Mouse (Mus musculus) spleen, adult 18-20 months (tissue): Measurements from ENCODE around the gene Krt26.

Source experiments
- DNase-seq, 2 experiments: peaks; one replicate each; pipeline ENCODE4 v3.0.0; 2022; ENCODE audit warnings: mixed read lengths in 2 of 2

Krt26 gene

DNA sequence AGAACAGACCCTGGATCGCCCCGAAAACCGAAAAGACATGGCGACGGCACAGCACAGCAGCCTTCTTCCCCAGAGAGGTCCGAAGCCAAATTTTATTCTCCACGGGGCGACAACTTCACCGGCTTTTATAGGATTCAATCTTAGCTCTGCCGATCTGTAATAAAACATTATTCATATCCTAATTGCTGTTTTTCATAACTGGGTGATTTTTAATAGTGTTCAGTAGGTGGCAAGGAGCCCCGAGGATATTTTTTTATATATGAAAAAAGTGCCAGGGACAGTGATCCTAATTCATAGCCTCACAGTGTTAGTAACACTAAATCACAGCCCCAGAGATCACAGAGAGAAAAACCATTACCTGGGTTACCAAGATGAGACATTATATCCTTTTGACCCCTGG lies at the start of gene Krt26:
Gene Krt26 (minus strand): TSS at position 101 of the 400 bp plus-strand sequence.
- DNase-seq: no peak

GRCm38 (mm10) chr11:99385813-99386721 lies 48.3 kb upstream of the Krt26 start:
- peak; percentile 76 for DNase-seq

DNA sequence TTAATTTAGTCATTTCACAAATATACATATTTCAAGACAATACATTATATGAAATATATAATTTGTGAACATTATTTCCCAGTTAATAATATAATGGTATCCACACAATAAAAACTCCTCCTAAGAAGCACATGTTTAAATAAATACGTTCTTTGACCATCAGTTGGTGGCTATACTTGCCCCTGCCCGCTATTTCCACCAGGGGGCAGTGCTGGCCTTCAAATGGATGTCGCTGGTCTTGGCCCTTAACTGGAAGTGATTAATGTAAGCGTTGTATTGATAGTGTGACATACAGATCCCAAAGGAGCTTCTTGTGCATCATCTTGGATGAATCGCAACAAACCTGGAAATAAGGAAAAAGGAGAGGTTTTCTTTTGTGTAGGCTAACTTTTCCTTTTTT lies 41.8 kb upstream of the Krt26 start:
- DNase-seq: peak; percentile 37 to 70

DNA sequence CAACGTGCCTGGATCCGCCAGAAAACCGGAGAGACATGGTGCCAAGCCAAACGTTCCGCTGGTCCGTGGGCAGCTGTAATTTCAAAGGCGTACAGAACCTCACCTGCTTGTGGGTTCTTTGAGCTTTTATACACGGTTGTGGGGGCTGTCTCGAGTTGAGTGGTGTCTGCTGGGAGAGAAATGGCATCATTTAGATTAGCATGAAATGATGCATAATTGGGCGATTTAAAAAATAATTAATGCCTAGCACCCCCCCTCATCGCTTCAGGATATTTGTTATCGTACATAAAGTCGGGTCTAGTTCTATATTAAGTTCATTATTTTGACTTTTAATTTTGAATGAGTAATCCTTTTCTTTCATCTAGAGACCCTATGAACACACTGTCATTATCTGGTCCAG lies 37.0 kb upstream of the Krt26 start, which contains the start of gene Krt28:
Gene Krt28 (minus strand): TSS at position 101 of the 400 bp plus-strand sequence.
- no peak for DNase-seq

DNA sequence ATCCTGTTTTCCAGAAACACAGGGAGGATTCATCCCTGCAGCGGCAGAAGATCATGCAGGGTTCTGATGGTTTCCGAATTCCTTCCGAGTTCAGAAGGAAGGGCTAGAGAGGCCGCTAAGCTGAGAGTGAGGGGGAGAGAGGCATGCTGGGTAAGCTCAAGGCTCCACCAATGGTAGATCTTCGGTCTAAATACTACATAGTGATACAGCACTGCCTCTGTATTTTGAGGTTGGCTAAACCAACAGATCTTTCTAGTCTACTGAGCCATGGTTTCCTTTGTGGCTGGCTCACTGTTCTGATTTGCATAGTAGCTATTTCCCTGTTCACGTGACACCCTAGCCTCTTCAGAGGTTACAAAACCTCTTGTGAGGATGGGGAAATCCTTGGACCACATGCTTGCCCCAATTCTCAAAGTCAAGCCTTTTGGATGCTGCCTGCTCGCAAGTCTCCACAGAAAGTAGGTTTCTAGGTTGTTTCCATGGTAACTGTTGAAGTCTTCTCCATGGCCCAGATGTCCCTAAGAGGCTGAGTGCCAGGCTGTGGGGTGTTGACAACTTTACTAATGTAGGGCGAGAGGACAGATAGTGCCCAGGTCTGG lies 32.2 kb upstream of the Krt26 start:
- no peak for DNase-seq

DNA sequence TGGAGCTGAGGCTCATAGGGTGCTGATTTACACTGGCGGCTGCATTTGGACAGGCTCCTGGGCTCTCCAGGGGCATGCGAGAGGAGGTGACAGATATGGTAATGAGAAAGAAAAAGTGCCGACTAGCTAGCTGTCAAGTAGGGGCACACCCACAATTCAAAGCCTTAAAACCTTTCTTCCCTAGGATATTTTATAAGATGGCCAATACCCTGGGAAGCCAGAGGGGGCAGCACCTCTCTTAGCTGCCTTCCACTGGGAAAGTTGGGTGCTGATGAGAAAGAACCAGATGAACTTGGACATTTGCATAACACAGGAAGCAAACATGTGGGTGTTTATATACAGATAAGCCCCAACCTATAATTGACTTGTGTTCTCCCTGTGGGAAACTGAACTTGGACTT lies 31.5 kb upstream of the Krt26 start:
- no peak for DNase-seq

- DNase-seq: no peak
These were observed 29.0 kb upstream of the Krt26 start for GRCm38 (mm10) chr11:99366791-99367190.

DNA sequence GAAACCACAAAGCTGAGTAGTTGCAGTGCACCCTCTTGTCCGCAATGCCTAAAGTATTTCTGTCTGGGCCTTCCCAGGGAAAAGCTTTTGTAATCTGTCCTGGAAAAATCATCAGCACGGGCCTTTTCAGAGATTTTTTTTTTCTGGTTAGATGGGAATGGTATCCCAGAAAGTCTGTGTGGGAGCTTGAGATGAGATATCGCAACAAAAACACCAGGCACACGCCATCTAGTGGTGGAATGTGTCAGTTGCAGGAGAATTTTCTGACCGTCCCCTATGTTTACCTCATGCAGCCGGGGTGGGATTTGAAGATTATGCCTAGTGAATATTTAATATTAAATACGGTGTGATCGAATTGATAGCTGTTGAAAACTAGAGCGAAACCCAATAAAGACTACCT lies 26.6 kb upstream of the Krt26 start:
- no peak for DNase-seq

- DNase-seq: no peak
These were observed 23.7 kb upstream of the Krt26 start for GRCm38 (mm10) chr11:99361423-99361822.

DNA sequence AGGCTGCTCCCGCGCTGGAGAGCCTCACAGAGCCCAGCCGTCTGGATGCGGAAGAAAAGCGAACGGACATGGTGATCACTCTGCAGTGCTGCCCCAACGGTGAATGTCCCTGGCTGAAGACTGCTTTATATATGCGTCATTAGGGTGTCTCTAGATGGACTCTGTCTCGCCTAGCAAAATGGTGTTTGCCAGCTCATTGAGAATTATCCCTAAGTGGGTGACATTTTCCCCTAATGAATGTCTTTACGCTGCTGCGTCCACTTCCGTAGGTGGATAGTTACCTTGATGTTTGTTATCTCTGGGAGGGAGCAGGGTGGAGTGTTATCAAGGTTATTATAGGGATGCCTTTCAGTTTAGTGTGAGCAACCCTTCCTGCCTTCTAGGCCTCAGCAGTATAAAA lies 13.2 kb upstream of the Krt26 start, which contains the start of gene Krt27:
Gene Krt27 (minus strand): TSS at position 101 of the 400 bp plus-strand sequence.
- no peak for DNase-seq

DNA sequence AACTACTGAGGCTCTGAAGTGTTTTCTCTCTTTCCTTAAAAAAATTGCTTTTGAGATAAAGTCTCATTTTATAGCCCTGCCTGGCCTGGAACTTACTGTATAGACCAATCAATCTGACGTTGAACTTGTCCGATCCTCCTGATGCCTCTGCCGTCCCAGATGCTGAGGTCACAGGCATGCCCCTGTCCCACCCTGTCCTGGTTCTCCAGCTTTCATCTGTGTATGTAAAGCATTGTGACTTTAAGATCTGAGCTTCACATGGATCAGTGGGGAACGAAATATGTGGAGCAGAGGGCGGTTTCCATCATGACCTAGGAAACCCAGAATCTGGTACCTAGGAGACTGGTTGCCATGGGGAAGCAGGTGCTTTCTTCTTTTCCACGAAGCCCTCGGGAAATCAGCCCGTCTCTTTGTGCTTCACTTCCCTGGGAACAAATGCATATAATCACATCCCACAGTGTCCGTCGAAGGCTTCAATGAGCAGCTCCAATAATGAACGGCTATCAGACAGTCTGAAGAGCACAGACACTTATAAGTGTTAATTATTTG lies 1.6 kb upstream of the Krt26 start:
- DNase-seq: no peak

GRCm38 (mm10) chr11:99333426-99333825 lies 4.3 kb downstream of the Krt26 start:
- no peak for DNase-seq

DNA sequence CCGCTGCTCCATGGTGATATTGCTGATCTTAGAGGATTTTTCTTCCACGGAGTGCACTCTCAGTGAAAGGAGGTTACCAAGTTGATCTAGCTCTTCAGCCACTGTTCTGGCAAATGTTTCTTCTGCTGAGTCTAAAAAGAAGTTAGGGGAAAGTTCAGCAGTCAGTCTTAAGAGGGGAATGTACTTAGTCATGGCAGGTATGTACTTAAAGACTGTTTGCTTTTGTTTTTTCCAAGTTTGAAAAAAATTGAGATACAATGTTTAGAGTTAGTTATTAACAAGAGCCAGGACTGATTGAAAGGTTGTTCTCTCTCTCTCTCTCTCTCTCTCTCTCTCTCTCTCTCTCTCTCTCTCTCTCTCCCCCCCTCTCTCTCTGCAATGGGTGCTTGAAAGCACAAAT lies 8.1 kb downstream of the Krt26 start:
- DNase-seq: no peak

- no peak for DNase-seq
These were observed 14.9 kb downstream of the Krt26 start, which contains the start of gene Krt25 for GRCm38 (mm10) chr11:99322851-99323250. Gene Krt25, minus strand, starts transcription at chr11:99322951.

- no peak for DNase-seq
These were observed 16.7 kb downstream of the Krt26 start for GRCm38 (mm10) chr11:99321094-99321493.

DNA sequence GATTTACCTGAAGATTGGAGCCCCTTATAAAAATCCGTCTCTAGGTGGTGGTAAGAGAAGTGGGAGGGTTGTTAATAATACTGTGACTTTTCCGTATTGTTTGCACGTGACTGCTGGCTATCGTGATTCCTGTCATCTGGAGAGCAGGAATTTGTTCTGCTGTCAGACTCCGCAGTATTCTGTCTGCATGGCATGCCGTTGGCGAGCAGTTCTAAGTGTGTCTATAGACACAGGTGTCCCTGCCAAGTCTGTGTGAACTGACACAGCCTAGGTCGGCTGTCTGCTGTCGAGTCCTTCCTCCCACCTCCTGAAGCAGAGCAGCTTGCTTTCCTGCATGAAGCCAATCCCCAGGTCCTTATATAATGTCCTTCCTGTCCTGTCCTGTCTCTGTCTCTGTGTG lies 18.6 kb downstream of the Krt26 start:
- DNase-seq: no peak

DNA sequence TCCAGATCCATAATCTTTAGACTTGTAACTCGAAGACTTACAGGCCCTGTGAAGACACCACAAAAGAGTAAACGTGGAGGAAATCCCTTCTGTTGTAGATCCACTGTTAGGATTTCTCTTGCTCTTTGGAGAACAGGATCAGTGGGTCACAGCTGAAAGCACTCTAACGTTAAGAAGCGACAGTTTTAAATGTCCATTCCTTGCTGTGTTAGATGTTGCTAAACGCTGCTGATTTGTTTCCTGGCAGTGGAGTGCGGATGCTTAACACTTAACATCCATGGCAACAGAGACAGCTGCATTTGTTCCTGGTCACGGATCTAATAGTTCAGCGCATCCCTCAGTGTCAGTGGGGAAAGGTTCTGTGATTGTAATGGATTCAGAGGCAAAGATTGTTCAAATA lies 21.2 kb downstream of the Krt26 start:
- no peak for DNase-seq

GRCm38 (mm10) chr11:99314594-99314993 lies 23.2 kb downstream of the Krt26 start:
- no peak for DNase-seq

- no peak for DNase-seq
These were observed 26.9 kb downstream of the Krt26 start for GRCm38 (mm10) chr11:99310882-99311281.

DNA sequence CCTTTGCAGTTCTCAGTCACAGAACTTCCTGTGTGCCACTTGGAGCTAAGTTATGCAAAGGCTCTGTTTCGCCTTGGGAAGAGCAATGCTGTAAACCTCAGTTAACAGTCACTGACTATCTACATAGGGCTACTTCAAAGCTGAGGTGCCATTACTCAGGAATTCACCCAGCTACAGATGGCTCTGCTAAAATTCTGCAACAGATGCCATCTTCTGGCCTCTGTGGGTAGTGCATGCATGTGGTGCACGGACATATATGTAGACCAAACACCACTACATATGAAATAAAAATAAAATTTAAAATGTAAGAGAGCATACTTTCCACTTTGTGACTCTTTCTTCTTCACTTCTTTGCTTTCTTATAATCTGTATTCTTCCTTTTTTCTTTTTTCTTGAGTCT lies 30.2 kb downstream of the Krt26 start:
- peak; percentile 28 to 68 for DNase-seq

DNA sequence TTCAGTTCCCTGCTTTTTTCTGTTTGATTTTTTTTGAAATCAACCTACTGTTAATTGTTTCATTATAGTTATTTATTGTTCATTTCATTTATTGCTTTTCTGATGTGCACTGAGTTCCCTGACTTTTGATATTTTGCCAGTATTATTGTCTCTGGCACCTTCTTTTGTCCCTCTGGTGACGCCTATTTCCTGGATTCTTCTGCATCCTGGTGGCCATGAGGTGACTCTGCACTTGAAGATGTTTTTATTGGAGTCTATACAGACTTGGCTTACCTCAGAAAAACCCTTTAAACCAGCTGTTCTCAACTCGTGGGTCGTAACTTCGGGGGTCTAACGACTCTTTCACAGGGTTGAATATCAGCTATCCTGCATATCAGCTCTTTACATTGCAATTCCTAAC lies 42.7 kb downstream of the Krt26 start:
- DNase-seq: no peak

GRCm38 (mm10) chr11:99292846-99293245 lies 44.9 kb downstream of the Krt26 start:
- peak; percentile 12 to 36 for DNase-seq

DNA sequence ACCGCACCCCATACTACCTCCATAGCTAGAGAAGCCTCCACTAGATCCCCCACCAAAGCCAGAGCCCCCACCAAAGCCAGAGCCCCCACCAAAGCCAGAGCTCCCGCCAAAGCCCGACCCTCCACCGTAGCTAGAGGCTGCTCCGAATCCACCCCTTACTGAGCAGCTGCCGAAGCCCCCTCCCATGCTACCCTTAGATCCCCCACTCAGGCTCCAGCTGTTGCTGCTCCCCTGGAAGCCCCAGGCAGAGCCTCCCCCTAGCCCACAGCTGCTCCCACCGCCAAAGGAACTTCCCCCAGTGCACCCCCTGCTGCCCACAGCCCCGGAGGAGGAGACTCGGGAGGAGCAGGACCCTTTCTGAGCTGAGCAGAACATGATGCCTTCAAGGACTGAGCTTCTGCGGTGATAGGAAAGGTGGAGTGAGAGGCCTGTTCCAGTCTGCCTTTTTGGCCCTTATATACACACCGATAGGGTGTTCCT lies 52.9 kb downstream of the Krt26 start, which contains the start of gene Krt24:
Gene Krt24 (minus strand): TSS at position 430 of the 480 bp plus-strand sequence.
- no peak for DNase-seq
